Mouse (Mus musculus): ENCODE data around the gene Pex11a. TPM values are rescaled to one million over a fixed set of nuclear protein-coding genes. Genes with fewer than 3 reads are reported as not detected.
"Not testable (repeated sequence)": the region's sequence is repeated elsewhere in the genome, so short reads cannot be mapped to it uniquely, and the experiment has no call there.

Gene Pex11a
- 10 to 100 TPM; 13.3 to 16.5 TPM for total RNA-seq (2021)

DNA sequence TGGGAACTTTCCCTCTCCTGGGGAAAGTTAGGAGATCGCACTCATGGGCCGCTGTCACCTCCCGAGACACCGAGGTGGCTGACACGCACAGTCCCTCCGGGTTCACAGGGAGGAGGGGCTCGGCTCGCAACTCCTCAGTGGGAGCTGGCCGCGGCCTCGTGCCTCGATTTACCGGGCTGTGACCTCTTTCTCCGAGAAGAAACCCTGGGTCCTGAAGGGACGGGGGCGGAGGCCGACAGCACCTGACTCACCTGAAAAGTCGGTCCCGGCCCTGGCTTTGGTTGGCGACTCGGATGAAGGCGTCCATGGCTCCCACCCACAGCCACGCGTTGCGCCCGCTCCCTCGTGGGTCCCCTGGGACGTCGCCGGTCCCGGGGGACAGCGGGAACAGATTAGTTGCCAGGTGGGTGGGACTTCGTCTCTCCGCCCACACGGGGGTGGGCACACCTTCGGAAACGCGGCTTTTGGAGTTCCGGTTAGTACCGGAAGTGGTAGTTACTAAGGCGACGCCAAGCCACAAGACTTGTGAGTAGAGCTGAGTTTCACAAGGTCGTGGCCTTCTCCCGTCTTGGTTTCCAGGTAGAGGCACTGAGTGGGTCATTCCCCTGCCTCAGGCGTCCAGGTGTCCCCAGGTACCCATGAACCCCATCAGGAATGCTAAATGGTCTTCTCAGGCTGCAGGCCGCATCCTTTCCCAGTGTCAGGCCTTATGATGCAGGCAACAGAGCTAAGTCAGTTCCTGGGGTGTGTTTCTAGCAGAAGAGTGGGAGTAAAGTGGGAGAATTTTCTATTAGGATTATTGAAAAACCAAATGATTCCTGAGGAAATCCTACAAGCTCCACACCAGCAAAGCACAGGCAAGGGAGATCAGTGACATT lies at the start of gene Pex11a, which contains the start of gene Wdr93:
Gene Pex11a, minus strand, starts transcription at position 473 of the 878 bp plus-strand sequence.
Gene Wdr93, plus strand, starts transcription at position 505 of the 878 bp plus-strand sequence.
- intact Hi-C loops (cut with DNase I), result no loop called here
- peak; percentile 80 to 84 for DNase-seq

DNA sequence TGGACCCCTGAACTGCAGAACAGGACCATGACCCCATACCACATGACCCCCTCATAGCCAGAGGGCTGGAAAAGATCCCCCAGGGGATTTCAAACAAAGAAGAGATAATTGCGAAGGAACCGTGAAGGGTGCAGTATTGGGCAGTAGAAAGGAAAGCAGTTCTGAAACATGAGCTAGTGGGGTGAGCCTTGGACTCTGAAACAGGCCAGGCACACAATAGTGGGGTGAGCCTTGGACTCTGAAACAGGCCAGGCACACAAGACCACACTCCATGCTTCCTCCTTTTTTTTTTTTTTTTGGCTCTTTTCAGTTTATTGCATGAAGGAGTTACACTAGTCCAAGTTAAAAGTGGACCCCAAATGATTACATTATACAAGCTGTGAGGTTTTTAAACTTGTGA lies 46.9 kb upstream of the Pex11a start:
- intact Hi-C loops (cut with DNase I); DNase-seq: not testable (repeated sequence)

DNA sequence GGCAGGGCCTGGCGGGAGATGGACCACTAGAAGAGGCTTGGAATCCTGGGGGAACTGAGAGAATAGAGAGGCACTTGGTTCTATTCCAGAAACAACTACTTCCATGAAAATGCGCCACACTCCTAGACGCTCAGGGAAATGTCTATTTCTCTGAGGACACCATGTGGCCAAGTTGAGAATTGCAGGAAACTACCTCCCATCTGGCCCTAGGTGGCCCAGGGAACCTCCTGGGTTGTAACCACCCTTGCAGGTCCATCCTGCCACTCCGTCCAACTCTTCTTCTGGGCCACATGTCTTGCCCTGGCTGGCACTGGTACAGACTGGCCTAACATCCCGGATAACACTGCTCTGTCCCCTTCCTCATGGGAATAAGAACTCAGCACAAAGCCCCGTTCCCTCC lies 43.4 kb upstream of the Pex11a start:
- DNase-seq, result peak; percentile 78 to 88

DNA sequence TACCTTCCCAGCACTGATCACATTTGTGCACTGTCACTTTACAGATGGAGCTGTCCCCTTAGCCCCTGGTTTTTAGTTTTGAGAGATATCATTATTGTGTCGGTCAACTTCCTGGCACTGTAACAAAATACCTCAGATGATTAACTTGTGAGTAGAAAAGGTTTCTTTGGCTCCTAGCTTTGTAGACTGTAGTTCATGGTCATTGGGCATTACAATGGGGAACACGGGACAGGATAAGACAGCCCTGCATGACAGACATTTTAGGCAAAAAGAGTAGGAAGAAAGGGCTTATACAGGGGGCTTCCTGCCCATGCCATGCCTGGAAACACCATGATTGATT lies 39.6 kb upstream of the Pex11a start:
- DNase-seq, result no peak

More for the DNA sequence above, 43.4 kb upstream of the Pex11a start:
- intact Hi-C loops (cut with DNase I), result no loop called here

DNA sequence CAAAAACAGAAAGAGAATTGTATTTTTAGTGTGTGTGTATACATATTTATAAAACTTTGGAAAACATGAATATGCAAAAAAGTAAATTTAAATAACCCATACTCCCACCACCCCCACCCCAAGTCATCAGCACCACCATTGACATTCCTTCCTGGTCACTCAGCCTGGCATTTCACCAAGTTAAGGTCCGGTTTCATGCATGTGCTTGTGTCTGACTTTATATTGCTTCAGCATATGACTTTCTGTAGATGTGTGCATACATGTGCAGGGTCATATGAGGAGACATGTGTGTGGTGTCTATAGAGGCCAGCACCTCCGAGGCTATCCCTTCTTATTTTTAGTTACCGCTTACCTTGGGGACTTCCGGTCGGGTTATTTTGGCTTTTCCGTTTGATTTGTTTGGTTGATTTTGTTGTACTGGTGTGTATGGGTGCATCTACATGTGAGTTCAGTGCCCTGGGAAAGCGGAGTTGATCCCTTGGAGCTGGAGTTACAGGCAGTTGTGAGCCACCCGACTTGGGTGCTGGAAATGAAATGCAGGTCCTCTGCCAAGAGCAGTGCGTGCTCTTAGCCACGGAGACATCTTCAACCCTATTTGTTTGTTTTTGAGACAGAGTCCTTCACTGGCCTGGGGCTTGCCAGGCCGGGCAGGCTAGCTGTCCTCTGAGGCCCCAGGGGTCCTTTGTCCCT lies 39.0 kb upstream of the Pex11a start:
- intact Hi-C loops (cut with DNase I), result loop anchor here (5.0 kb wide), 1 partner anchor 170 kb away; no protein-coding TSS in a partner anchor
- DNase-seq, result no peak

More for the DNA sequence above, 39.6 kb upstream of the Pex11a start:
- intact Hi-C loops (cut with DNase I), result loop anchor here (5.0 kb wide), 1 partner anchor 170 kb away; no protein-coding TSS in a partner anchor

DNA sequence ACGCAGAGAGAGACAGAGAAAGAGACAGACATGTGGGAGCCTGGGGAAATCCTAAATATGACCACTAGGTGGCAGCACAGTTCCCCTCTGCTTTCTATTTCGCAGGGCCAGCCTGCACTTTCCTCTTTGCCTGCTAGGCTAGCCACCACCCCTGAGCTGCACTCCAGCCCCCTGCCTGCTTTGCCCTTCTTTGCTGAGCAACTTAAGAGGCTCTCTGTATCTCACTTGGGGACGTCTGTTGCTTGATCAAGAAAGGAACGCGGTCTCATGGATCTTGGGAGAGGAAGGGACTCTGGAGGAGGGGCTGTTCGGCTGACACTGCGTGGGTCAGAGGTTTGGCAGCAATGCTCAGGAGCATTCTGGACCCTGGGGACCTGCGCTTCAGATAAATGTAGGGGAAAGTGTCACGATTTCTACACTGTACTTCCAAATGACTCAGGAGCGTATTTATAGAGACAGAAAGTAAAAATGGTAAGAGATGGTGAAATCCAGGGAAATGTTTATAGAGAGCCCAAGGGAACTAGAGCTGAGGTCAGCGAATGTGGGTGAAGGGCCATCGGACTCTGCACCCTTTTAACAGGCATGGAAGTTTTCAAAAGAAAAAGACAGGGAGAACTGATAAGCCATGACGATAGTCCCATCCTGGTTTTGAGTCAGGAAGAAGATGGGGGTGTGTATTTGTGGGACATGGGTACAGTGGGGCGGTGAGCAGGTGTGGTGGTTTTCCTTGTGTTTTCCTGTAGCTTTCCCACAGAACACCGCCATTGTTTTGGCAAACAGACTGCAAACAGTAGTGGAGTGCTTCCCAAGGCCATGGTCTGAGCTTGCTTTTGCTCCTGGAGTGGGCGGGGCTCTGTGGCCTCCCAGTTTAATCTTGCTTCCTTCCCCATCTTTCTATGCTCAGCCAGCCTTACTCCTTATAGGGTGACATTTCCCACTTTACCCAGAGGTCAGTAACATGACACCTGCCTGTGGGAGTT lies 38.0 kb upstream of the Pex11a start:
- intact Hi-C loops (cut with DNase I), result loop anchor here (5.0 kb wide), 1 partner anchor 169 kb away; no protein-coding TSS in a partner anchor
- DNase-seq, result peak; percentile 86 to 88

DNA sequence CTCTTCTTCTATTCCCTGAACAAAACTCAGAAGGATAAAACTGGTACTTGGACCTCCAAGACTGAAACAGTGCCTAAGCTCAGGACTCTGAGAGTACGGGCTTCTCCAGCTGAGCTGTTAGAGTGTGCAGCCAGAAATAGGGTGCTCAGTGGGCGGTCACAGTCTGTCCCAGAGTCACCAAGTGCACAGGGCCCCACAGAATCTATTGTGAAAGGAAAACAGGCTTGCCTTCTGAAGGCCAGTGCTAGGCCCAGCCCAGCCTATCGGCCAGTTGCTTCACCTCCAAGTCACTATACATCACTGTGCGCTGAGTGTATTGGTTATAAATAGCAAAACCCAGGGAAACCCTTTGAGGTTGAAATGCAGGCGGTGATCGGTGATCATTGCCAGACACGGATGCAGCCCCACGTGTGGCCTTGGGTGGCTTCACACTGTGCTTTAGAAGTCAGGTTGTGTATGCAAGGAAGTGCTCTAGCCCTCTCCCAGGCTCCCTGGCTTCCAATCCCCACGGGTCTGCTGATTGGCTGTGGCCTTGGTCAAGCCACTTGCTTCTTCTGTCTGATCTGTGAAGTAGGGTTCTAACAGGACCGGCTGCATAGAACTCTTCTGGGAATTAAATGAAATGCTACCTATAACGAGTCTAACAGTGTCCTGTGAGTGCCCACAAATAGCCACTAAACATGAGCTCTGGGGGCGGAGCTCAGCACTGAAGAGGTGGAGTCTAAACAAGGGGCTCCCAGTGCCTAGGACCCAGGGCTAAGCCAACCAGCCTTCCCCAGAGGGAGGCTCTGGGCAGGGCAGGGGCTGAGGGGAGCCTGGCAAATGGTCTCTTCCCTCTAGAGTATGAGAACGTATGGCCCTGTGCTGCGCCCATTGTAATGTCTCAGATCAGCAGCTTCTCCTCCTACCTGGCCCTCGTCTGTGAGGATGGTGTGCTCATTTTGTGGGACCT lies 28.9 kb upstream of the Pex11a start:
- intact Hi-C loops (cut with DNase I), result no loop called here
- DNase-seq, result no peak

DNA sequence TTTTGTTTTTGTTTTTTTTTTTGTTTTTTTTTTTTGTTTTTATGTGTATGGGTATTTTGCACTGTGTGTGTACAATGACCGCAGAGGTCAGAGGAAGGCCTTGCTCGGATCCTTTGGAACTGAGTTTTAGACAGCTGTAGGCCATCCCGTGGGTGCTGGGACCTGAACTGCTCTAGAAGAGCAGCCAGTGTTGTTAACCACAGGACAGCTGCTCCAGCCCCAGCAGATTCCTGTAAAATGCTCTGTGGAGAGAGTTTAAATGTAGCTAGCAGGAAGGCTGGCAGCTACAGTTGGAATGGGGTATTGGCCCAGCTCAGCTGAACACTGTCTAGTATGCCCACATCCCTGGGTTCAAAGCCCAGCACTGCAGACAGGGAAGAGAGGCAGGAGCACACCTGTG lies 26.7 kb upstream of the Pex11a start:
- intact Hi-C loops (cut with DNase I), result no loop called here
- no peak for DNase-seq

DNA sequence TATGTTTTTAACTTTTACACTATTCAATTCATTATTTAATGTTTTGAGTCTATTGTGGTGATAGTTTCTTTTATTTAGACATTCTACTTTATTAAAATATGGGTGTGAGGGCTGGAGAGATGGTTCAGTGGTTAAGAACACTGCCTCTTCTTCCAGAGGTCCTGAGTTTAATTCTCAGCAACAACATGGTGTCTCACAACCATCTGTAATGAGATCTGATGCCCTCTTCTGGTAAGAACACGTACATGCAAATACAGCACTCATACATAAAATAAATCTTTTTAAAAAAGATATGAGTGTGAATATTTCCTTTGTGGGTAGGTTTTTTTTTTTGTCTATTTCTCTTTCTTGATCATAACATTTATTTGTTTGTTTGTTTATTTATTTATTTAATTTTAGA lies 23.1 kb upstream of the Pex11a start:
- intact Hi-C loops (cut with DNase I), result no loop called here
- DNase-seq, result no peak

DNA sequence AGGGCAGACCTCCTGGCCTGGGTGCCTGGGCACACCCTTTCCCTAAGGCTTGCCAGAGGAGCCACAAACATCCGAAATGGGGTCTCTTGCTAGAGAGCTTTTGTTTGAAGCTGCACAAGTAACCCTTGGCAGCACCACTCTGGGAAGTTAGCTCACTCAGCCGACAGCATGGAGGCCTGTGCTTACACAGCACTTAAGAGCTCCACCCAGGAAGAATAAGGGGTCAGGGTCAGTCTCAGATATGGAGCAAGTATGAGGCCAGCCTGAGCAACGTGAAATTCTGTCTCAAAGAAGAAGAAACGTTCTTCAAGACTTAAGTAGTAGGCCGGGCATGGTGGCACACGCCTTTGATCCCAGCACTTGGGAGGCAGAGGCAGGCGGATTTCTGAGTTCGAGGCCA lies 19.2 kb upstream of the Pex11a start:
- no peak for DNase-seq
- intact Hi-C loops (cut with DNase I), result no loop called here

DNA sequence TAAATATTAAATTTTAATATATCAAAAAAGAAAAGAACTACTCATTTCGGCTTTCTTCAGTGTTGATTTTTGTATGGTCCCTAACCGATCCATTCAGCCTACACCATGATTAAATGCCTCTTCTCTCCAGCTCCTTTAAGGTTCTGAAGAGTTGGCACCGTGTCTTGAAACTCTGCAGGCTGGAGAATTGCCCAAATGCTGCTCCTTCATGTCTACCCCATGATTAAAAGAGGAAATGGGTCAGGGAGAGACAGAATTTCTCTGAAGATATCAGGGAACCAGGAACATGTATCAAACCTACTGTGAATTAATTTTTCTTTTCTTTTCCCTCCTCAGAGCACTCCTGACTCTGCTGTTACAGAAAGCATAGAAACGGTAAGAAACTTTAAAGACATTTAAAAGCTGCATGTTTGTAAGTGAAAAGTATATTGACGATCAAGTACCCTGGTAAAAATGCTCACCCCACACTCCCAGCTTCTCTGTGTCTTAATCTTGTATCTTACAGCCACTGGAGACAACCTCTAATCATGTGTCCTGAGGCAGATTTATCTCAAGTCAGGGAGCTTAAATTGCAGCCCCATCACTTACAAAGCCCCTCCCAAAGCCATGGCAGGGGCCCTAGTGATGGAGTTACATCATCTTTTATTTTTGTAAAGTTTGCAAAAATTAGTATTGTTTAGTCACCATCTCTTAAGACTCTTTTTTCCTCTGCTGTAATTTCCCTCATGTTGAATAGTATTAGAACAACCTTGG lies 18.4 kb upstream of the Pex11a start:
- intact Hi-C loops (cut with DNase I), result no loop called here
- DNase-seq, result no peak

DNA sequence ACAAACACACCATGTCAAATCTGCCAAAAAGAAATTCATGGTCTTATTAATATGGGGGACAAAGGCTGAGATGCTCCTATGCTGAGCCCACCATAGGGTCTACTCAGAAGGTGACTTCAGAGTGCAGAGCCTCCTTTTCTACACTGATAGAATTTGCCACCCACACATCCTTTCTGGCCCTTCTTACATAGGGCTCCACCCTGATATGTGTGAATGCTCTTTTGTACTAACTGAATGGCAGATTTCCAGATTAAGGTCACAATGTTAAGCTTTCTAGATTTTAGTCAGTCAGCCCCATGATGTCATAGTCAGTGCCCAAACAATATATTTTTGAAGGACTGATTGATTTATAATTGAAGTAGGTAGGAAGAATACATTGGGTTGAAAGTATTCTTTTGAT lies 16.8 kb upstream of the Pex11a start:
- DNase-seq, result no peak
- intact Hi-C loops (cut with DNase I), result no loop called here

DNA sequence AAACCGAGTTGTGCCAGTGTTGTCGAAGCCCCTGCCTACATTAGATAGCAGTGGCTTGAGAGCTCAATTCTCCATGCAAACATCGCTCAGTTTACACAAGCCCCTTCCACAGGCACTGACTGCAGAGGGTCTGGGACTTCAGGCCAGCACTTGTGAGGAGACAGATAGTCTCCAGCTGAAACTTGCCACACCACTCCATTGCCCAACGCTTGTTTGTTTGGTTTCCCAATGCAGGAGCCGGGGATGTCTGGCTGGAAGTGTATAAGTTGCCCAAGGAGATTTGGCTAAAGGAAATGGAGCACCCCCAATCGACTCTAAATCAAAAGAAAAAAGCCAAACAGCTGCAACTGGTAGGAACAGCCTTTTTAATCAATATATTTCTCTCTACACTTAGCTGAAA lies 15.2 kb upstream of the Pex11a start:
- no peak for DNase-seq
- intact Hi-C loops (cut with DNase I), result no loop called here

DNA sequence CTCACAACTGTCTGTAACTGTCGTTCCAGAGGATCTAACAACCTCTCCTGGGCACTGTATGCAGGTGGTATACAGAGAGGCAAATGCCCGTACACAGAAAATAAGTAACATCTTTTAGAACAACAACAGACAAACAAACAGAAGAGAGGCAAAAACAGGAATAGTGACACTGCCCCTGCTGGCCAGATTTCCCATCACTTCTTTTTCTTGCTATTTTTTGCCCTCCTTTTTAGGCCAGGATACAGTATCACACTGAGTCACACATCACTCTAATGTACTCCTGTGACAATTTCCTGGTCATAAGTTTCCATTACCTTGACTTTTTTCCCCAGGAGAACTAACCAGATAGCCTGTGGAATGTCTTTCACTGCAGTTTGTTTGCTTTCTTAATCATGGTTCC lies 13.4 kb upstream of the Pex11a start:
- intact Hi-C loops (cut with DNase I), result no loop called here

DNA sequence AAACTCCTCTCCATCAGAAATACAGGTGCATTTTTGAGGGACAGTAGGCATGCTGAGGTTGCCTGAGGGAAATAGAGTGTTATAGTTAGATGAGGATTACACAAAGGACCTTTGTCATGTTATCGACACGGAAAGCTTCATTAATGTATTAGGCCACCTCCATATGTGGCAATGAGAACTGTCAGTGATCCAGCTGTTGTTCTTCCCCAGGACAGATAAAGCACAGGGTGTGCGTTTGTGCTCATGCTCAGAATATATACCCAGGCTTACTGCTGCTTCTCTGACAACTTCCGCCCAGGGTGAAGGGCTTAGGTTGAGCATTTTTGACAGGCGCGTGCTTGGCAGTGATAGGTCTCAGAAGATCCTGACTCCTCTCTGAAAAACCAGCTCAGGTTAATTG lies 6.6 kb upstream of the Pex11a start:
- DNase-seq, result no peak
- intact Hi-C loops (cut with DNase I), result no loop called here

More for the DNA sequence above, 13.4 kb upstream of the Pex11a start:
- no peak for DNase-seq

DNA sequence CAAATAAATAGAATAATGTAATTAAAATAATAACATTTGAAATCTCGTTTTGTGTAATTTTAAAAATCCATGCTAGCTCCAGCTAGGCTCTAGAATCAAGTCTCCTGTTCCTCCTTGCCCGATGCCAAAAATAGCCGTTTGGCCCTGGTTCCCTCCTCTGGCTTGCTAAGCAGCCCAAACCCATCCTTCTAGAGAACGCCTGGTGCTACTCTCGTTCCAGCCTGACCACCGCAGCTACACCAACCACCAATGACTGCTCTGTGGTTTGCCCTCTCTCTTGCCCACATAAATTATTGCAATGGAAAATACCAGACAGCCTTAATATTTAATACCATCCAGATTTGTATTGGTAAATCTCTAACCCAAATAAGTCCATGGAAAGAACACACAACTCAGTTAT lies 4.7 kb upstream of the Pex11a start:
- intact Hi-C loops (cut with DNase I), result no loop called here
- no peak for DNase-seq

DNA sequence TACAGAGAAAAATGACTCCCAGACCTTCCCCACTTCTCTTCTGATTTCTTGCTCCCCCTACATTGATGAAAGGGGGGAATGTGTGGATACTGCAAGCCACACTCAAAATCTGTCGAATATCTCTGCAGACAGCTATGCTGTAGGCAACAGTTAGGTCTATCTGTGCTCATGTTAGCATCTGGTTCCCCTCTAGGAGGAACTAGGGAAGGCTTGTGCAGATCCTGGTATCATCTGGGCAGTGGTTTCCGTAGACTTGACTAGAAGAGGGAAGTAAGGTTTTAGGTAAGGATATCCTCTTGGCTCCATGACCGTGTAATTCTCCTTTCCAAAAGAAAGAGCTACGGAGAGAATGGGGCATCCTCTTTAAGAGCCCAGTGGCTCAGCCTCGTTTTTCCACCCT lies 1.7 kb upstream of the Pex11a start:
- no peak for DNase-seq
- intact Hi-C loops (cut with DNase I), result no loop called here

DNA sequence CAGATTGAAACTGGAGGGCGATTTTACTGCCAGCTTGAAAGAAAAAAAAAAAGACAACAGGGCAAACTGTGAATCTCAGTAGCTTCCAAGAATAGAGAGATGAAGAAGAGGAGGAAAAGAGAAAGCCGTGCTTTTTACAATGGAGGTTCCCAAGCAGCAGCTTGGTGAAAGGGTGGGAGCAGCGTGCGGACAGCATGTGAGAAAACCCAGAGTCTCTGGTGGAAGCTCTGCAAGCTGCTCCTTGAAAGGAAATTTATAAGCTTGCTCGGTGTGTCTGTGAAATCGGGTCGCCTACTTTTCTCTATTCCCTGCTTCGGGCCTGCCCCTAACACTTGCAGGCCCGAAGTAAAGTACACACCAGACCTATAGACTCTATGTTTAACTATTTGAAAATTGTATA lies 1.1 kb upstream of the Pex11a start:
- intact Hi-C loops (cut with DNase I), result no loop called here
- no peak for DNase-seq

DNA sequence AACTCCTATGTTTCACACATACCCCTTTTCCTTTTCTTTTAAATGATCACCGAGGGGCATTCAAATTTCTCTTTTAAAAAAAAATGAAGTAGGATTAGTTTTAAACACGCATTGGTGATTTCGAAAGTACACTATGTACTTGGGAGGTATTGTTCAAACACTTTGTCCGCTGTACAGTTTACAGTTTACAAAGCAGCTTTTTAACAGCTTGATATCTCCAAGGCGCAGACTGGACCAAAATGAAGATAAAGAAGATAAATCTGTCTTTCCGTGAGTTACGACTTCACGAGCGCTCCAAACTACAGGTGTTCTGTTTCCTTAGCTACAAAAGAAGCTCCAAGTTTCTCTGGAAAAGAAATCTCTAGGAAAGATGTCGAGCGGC lies 663 bp downstream of the Pex11a start:
- intact Hi-C loops (cut with DNase I), result no loop called here
- DNase-seq, result no peak
